Mouse (Mus musculus) C2C12 (cell line): ENCODE results near the gene Mep1a. TPM values are rescaled to one million over a fixed set of nuclear protein-coding genes. Genes with fewer than 3 reads are reported as not detected.

Source experiments
- H3K27me3 ChIP-seq: one replicate; pipeline ENCODE4 v1.6.1; 2011; ENCODE audit not compliant: control insufficient read depth, insufficient read depth, insufficient read length
- H3K36me3 ChIP-seq: one replicate; pipeline ENCODE4 v1.6.1; 2011; ENCODE audit not compliant: control insufficient read depth, insufficient read depth
- H3K4me3 ChIP-seq: one replicate; pipeline ENCODE4 v1.5.1; 2011; ENCODE audit warnings: mild to moderate bottlenecking, control low read depth; ENCODE audit not compliant: poor library complexity, insufficient read depth, severe bottlenecking
- H3K79me2 ChIP-seq: one replicate; pipeline ENCODE4 v1.6.1; 2011; ENCODE audit not compliant: control insufficient read depth, insufficient read depth
- H3K79me3 ChIP-seq: one replicate; pipeline ENCODE4 v1.6.1; 2011; ENCODE audit warnings: low read depth, control low read depth
- H3ac ChIP-seq: one replicate; pipeline ENCODE3; 2011; ENCODE audit warnings: low read depth; ENCODE audit not compliant: control insufficient read depth, insufficient read length
- CEBPB ChIP-seq: IDR thresholded peaks from one replicate; pipeline ENCODE4 v1.6.1; 2011; ENCODE audit warnings: low read depth, mild to moderate bottlenecking, control low read depth, moderate library complexity
- CTCF ChIP-seq: IDR thresholded peaks from one replicate; pipeline ENCODE4 v1.5.1; 2011; ENCODE audit not compliant: control insufficient read depth, insufficient read depth, insufficient read length
- FOSL1 ChIP-seq: IDR thresholded peaks from one replicate; pipeline ENCODE4 v1.8.0; 2011; ENCODE audit warnings: mild to moderate bottlenecking, low read length; ENCODE audit not compliant: poor library complexity, insufficient read depth, severe bottlenecking
- MAX ChIP-seq: IDR thresholded peaks from one replicate; pipeline ENCODE4 v1.6.1; 2011; ENCODE audit warnings: mild to moderate bottlenecking, control low read depth
- MYOD1 ChIP-seq: IDR thresholded peaks from one replicate; pipeline ENCODE4 v1.6.1; 2011; ENCODE audit warnings: low read depth; ENCODE audit not compliant: control insufficient read depth, insufficient read length
- MYOG ChIP-seq: IDR thresholded peaks from one replicate; pipeline ENCODE4 v1.6.1; 2011; ENCODE audit not compliant: control insufficient read depth, insufficient read length; ENCODE audit errors: extremely low read depth
- USF1 ChIP-seq: IDR thresholded peaks from one replicate; pipeline ENCODE4 v1.6.1; 2011; ENCODE audit warnings: low read depth, mild to moderate bottlenecking, control low read depth, moderate library complexity
- polyA plus RNA-seq: library from polyadenylated mRNA; unstranded; fragments of >200 nt; fragmentation: generic; extraction: Trizol; gene quantifications from one replicate; pipeline ENCODE4 v1.2.1, GENCODE M21; 2012; ENCODE audit warnings: missing spikeins

The Mep1a gene
- polyA plus RNA-seq, 1 experiment, result not detected

GRCm38 (mm10) chr17:43534362-43535222 lies 32.0 kb upstream of the Mep1a start:
- TF ChIP-seq CTCF (no peak), MYOG (no peak), CEBPB (no peak), FOSL1 (no peak), MAX (no peak), MYOD1 (no peak), USF1 (no peak)
- no peaks in the 10 kb centered on the region for H3K27me3 ChIP-seq
- no peak overlapping the region for H3K4me3 ChIP-seq
- H3K36me3 ChIP-seq, result no peaks in the 10 kb centered on the region
- H3K79me3 ChIP-seq, result no peaks in the 10 kb centered on the region
- H3ac ChIP-seq, result no peak overlapping the region
- no peaks in the 10 kb centered on the region for H3K79me2 ChIP-seq

GRCm38 (mm10) chr17:43531192-43531591 lies 28.6 kb upstream of the Mep1a start:
- Histone ChIP-seq H3K36me3 (no peaks in the 10 kb centered on the region), H3ac (no peak overlapping the region), H3K27me3 (no peaks in the 10 kb centered on the region), H3K4me3 (no peak overlapping the region), H3K79me2 (no peaks in the 10 kb centered on the region), H3K79me3 (no peaks in the 10 kb centered on the region)
- TF ChIP-seq MAX (no peak), MYOD1 (no peak), MYOG (no peak), CEBPB (no peak), USF1 (no peak), FOSL1 (no peak), CTCF (no peak)

- H3K36me3 ChIP-seq, result no peaks in the 10 kb centered on the region
- H3K79me3 ChIP-seq, result no peaks in the 10 kb centered on the region
- no peak overlapping the region for H3K4me3 ChIP-seq
- H3K79me2 ChIP-seq, result no peaks in the 10 kb centered on the region
- H3ac ChIP-seq, result no peak overlapping the region
- no peaks in the 10 kb centered on the region for H3K27me3 ChIP-seq
- TF ChIP-seq USF1 (no peak), MYOG (no peak), CEBPB (no peak), FOSL1 (no peak), CTCF (no peak)
These were observed 27.9 kb upstream of the Mep1a start for GRCm38 (mm10) chr17:43530507-43530906.

- TF ChIP-seq CEBPB (peak; percentile 17), MYOD1 (no peak)
- H3K79me2 ChIP-seq, result no peaks in the 10 kb centered on the region
- H3K79me3 ChIP-seq, result no peaks in the 10 kb centered on the region
These were observed 17.6 kb upstream of the Mep1a start for GRCm38 (mm10) chr17:43520166-43520565.

GRCm38 (mm10) chr17:43518644-43519409 lies 16.2 kb upstream of the Mep1a start:
- H3ac ChIP-seq, result peak overlapping the region; percentile 12
- no peaks in the 10 kb centered on the region for H3K79me2 ChIP-seq
- no peak overlapping the region for H3K4me3 ChIP-seq
- TF ChIP-seq FOSL1, result no peak
- TF ChIP-seq CEBPB, result no peak
- TF ChIP-seq USF1, result no peak
- no peak for TF ChIP-seq MYOD1
- TF ChIP-seq MYOG, result no peak
- no peak for TF ChIP-seq MAX
- TF ChIP-seq CTCF, result peak; percentile 30
- no peaks in the 10 kb centered on the region for H3K36me3 ChIP-seq
- no peaks in the 10 kb centered on the region for H3K79me3 ChIP-seq
- no peaks in the 10 kb centered on the region for H3K27me3 ChIP-seq

More at GRCm38 (mm10) chr17:43520166-43520565, 17.6 kb upstream of the Mep1a start:
- Histone ChIP-seq H3ac (no peak overlapping the region), H3K4me3 (no peak overlapping the region), H3K36me3 (no peaks in the 10 kb centered on the region), H3K27me3 (no peaks in the 10 kb centered on the region)

- Histone ChIP-seq H3K79me2 (no peaks in the 10 kb centered on the region), H3K4me3 (no peak overlapping the region), H3K27me3 (no peaks in the 10 kb centered on the region), H3K79me3 (no peaks in the 10 kb centered on the region), H3ac (no peak overlapping the region), H3K36me3 (no peaks in the 10 kb centered on the region)
- no peak for TF ChIP-seq MYOD1
- no peak for TF ChIP-seq USF1
These were observed 8.2 kb upstream of the Mep1a start for GRCm38 (mm10) chr17:43510782-43511181.
